Mouse (Mus musculus) gastrocnemius, adult 2 months (tissue): ENCODE data around the gene Notch1. TPM values are rescaled to one million over a fixed set of nuclear protein-coding genes. Genes with fewer than 3 reads are reported as not detected.

ENCODE experiments used
- DNase-seq: peaks from one replicate; pipeline ENCODE4 v3.0.0; 2022
- H3K27ac ChIP-seq: fragments of 200-600 bp; 2 replicates; pipeline ENCODE4 v1.8.1; 2022; ENCODE audit warnings: mild to moderate bottlenecking
- H3K4me3 ChIP-seq: fragments of 200-600 bp; 2 replicates; pipeline ENCODE4 v1.8.1; 2022; ENCODE audit warnings: mild to moderate bottlenecking, moderate library complexity
- CTCF ChIP-seq: fragments of 200-600 bp; IDR thresholded peaks from 2 replicates; pipeline ENCODE4 v1.8.1; 2022; ENCODE audit warnings: antibody characterized with exemption, mild to moderate bottlenecking, moderate library complexity
- intact Hi-C: fragments of 180-260 bp; cut with DNase I; formaldehyde crosslinking; loops from one replicate; pipeline ENCODE4 v1.15.1; 2025
- total RNA-seq, 2 experiments: library from RNA; stranded (reverse); gene quantifications; 2 replicates each; pipeline ENCODE4 v1.2.3; 2021

Gene Notch1
- total RNA-seq, 2 experiments from 2014 or later, result 6.9 to 11.9 TPM

- peak overlapping the region; percentile 66 for H3K27ac ChIP-seq
- intact Hi-C loops, result no loop called here
Observed at GRCm38 (mm10) chr2:26544265-26544664, 27.8 kb upstream of the Notch1 start.

GRCm38 (mm10) chr2:26543768-26544167 lies 27.3 kb upstream of the Notch1 start:
- peak overlapping the region; percentile 66 for H3K27ac ChIP-seq
- intact Hi-C loops, result no loop called here
- no peak for TF ChIP-seq CTCF
- H3K4me3 ChIP-seq, result no peak overlapping the region
- no peak for DNase-seq

More at GRCm38 (mm10) chr2:26544265-26544664, 27.8 kb upstream of the Notch1 start:
- no peak overlapping the region for H3K4me3 ChIP-seq
- no peak for TF ChIP-seq CTCF
- no peak for DNase-seq

- DNase-seq, result no peak
- H3K27ac ChIP-seq, result peak overlapping the region; percentile 66; the same call in 1 of the 2 replicates
- no peak for TF ChIP-seq CTCF
- H3K4me3 ChIP-seq, result no peak overlapping the region
- intact Hi-C loops, result no loop called here
Observed at GRCm38 (mm10) chr2:26543155-26543554, 26.7 kb upstream of the Notch1 start.

- no peak overlapping the region; the same call in 1 of the 2 replicates for H3K27ac ChIP-seq
- no peak overlapping the region for H3K4me3 ChIP-seq
- intact Hi-C loops, result no loop called here
- no peak for TF ChIP-seq CTCF
- no peak for DNase-seq
Observed at GRCm38 (mm10) chr2:26541258-26541910, 24.9 kb upstream of the Notch1 start.

- intact Hi-C loops, result no loop called here
- Histone ChIP-seq H3K27ac (no peak overlapping the region), H3K4me3 (no peak overlapping the region)
- no peak for TF ChIP-seq CTCF
- DNase-seq, result no peak
Observed at GRCm38 (mm10) chr2:26540721-26541120, 24.3 kb upstream of the Notch1 start.

GRCm38 (mm10) chr2:26539516-26539915 lies 23.1 kb upstream of the Notch1 start:
- no peak for DNase-seq
- H3K4me3 ChIP-seq, result no peak overlapping the region
- TF ChIP-seq CTCF, result no peak
- no peak overlapping the region for H3K27ac ChIP-seq
- intact Hi-C loops, result no loop called here

- intact Hi-C loops, result no loop called here
- Histone ChIP-seq H3K27ac (peak overlapping the region; percentile 38; the same call in 1 of the 2 replicates), H3K4me3 (no peak overlapping the region)
- DNase-seq, result no peak
- no peak for TF ChIP-seq CTCF
Observed at GRCm38 (mm10) chr2:26535517-26536045, 19.1 kb upstream of the Notch1 start.

GRCm38 (mm10) chr2:26534616-26535015 lies 18.2 kb upstream of the Notch1 start:
- intact Hi-C loops, result no loop called here
- peak; percentile 85 for DNase-seq
- peak overlapping the region; percentile 38 for H3K27ac ChIP-seq
- H3K4me3 ChIP-seq, result no peak overlapping the region
- TF ChIP-seq CTCF, result no peak

- no peak overlapping the region for H3K4me3 ChIP-seq
- intact Hi-C loops, result no loop called here
- TF ChIP-seq CTCF, result no peak
- H3K27ac ChIP-seq, result peak overlapping the region; percentile 38
- no peak for DNase-seq
Observed at GRCm38 (mm10) chr2:26534161-26534560, 17.7 kb upstream of the Notch1 start.

- no peak for DNase-seq
- Histone ChIP-seq H3K27ac (0 out of 2 replicates have a peak overlapping the region, but pooled peaks have one; percentile 16), H3K4me3 (no peak overlapping the region)
- no peak for TF ChIP-seq CTCF
- intact Hi-C loops, result no loop called here
Observed at GRCm38 (mm10) chr2:26533249-26533648, 16.8 kb upstream of the Notch1 start.

GRCm38 (mm10) chr2:26531829-26532228 lies 15.4 kb upstream of the Notch1 start:
- H3K4me3 ChIP-seq, result no peak overlapping the region
- no peak for DNase-seq
- intact Hi-C loops, result no loop called here
- no peak for TF ChIP-seq CTCF
- no peak overlapping the region for H3K27ac ChIP-seq

- intact Hi-C loops, result no loop called here
- DNase-seq, result no peak
- Histone ChIP-seq H3K4me3 (no peak overlapping the region), H3K27ac (no peak overlapping the region)
- TF ChIP-seq CTCF, result no peak
Observed at GRCm38 (mm10) chr2:26529881-26530280, 13.4 kb upstream of the Notch1 start.

GRCm38 (mm10) chr2:26529221-26529805 lies 12.8 kb upstream of the Notch1 start:
- intact Hi-C loops, result no loop called here
- no peak for TF ChIP-seq CTCF
- H3K4me3 ChIP-seq, result no peak overlapping the region
- no peak overlapping the region for H3K27ac ChIP-seq
- DNase-seq, result no peak
